Mouse (Mus musculus): ENCODE measurements at regions not wholly inside any gene's neighbourhood (a gene's known extent, or its start where the extent isn't known, plus 50 kb on each side); places are given as distances from the start of the nearest gene placed in this dataset.

- no peak for DNase-seq (ENCODE audit: low spot score)
These were observed 283.6 kb upstream of the Noct start for GRCm38 (mm10) chr3:50940656-50941055.

GRCm38 (mm10) chr3:50953456-50953855 is 270.8 kb upstream of the Noct start:
- no peak for DNase-seq (ENCODE audit: low spot score)

GRCm38 (mm10) chr3:50970386-50970785 is 253.9 kb upstream of the Noct start:
- no peak for DNase-seq (ENCODE audit: low spot score)

DNA sequence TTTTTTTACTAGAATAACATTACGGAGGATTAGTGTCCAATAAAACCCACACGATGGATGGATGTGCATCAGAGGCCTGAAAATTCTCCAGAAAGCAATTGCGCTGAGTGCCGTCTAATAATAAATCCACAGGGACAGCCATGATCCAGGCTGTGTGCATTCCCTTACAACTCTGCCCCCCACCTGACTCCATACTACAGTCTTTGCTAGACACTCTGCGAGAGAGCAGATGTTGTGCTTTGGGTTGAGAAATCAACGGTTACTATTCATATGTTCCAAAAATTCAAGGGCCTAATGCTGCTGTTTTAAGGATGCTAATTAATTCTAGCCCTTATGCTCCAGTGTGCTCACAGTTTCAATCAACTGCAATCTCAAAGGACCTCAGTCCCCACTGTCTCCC is 251.2 kb upstream of the Noct start:
- DNase-seq (ENCODE audit: low spot score), result no peak

DNA sequence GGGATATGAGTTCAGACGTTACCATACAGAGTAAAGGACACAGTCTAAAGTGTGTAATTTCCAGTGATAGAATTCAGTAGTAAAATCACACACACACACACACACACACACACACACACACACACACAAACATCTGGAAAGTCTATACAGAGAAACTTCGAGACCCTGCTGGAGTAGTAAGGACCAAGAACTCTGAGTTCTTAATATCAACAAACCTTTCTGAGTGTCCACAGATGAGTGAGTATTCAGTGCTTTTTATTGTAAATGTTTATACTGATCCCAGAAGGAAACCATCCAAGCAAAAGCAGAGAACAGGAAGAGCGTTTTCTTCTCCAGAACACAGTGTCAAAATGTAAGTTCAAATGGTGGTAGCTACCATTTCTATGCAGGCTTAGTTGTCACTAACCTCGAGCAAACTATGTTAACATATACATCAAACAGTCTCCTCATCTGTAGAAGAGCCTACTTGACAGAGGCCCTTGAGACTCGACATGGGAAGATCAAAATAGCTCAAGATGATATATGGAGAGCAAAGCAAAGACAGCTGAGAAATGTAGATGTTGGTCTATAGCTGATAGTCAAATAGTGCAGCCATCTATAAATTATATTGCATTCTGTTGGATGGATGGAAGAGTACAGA is 248.0 kb upstream of the Noct start:
- no peak for DNase-seq (ENCODE audit: low spot score)

DNA sequence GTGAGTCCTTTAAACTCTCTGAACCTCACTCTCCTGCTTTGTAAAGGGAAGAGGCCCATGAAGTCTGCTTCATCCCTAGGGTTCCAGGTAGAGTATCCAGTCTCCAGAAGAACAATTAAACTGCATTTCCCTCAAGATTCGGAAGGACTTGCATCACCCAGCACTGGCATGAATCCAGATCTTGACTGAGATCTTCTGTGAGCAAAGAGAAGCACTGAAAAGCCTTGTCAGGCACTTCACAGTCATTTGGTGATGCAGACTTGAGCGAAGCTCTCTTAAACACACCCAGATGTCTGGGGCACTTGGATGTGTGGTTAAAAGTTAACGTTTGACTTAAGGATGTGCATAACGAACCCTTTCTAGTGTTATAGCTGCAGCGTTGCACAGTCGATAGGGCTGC is 247.4 kb upstream of the Noct start:
- DNase-seq (ENCODE audit: low spot score), result no peak

- no peak for DNase-seq (ENCODE audit: low spot score)
These were observed 245.6 kb upstream of the Noct start for GRCm38 (mm10) chr3:50978636-50979035.

GRCm38 (mm10) chr3:50979592-50979991 is 244.7 kb upstream of the Noct start:
- no peak for DNase-seq (ENCODE audit: low spot score)

DNA sequence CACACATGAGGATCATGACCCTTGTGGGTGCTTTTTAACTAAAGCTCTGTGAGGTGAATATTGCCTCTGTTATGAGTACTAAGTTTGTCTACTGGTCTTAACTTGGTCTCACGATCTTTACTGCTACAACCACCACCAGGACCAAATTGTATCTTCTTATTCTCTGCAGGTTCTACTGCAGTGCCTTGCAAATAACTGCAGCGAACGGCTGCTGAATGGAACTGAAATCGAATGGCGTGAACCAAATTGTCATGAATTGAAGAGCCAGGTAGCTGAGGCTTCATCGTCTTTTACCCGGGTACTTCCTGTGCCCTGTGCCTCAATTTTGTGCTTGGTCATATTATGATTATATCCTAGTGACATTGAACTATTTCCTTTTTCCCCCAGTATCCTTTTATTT is 242.5 kb upstream of the Noct start:
- DNase-seq (ENCODE audit: low spot score), result no peak

- DNase-seq (ENCODE audit: low spot score), result peak; percentile 24
These were observed 241.6 kb upstream of the Noct start for GRCm38 (mm10) chr3:50982649-50983048.

GRCm38 (mm10) chr3:50983126-50983525 is 241.1 kb upstream of the Noct start:
- DNase-seq (ENCODE audit: low spot score), result peak; percentile 60

DNA sequence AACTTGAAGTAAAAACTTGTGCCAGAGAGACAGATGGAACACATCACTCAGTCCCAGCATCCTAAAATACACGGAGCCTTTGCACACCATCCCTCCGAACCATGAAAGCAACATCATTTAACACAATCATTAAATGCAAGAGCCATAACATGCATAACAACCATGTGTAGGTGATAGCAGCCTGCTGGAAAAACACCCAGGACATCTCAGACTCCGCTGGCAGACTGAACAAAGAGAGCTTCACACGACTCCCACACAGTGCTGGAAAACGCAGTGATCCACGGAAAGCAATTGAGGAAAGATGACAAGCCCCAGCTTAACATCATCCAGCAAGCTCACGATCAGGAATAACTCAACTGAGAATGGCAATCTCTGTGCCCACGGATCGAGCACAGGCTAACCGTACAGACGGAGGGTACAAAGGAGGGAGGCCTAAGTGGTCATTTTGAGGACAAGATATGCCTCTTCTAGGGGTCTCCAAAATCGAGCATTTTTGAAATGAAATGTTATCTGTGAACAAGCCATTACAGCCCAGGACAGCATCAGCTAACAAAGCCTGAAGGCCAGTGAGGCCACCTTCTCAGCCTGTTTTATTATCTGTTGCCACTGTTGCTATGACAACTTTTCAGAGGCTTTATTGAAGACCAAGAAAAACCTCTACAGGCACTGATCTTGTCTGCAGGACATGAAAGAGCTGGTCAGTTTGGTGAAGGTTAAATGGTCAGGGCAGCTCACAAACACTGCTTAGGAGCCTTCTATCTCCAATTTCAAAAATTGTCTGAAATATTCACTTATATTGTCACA is 240.1 kb upstream of the Noct start:
- DNase-seq (ENCODE audit: low spot score), result peak; percentile 67

DNA sequence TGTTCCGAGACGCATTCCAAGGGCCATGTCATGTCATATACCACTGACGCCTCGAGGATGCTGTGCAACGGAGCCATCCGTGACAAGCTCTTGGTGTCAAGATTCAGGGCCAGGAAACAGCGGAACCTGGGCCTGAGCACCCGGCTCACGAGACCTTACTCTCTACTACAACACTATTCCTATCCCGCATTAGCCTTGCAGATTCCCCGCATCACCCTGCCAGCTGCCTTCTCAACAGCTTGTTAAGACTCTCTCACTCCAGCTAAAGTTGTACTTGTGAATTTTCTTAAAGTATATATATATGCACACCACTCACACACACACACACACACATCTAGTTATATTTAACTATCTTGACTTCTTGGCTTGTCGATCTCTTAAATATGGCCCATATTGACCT is 236.4 kb upstream of the Noct start:
- no peak for DNase-seq (ENCODE audit: low spot score)

GRCm38 (mm10) chr3:50990810-50991209 is 233.4 kb upstream of the Noct start:
- DNase-seq (ENCODE audit: low spot score), result no peak

DNA sequence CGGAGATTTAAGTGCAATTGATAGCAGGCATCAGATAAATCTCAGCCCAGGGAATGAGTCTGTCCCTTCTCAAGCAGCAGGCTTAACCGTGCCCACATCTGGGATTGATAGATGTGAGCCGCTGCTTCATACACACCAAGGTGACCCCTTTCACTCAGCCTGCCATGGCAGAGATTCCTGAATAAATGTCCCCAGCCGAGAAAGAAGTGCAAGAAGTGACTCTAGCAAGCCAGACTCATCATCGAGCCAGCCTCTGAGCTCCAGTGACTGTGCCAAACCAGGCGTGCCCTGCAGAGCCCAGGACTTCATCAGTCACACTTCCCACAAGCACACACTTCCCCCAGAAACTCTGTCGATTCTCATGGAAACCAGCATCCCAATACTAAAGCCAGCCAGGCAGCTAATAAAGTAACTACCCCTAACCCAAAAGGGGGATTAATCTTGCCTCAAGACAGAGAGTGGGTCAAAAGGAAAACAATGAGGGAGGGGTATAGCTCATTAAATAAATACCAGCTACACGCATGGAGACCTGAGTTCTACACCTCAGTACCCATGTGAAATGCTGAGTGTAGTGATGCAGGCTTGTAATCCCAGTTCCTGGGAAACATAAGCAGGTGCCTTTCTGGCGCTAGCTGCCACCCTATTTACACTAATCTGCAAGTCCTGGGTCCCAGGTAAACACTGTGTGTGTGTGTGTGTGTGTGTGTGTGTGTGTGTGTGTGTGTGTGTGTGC is 231.5 kb upstream of the Noct start:
- peak; percentile 64 for DNase-seq (ENCODE audit: low spot score)

DNA sequence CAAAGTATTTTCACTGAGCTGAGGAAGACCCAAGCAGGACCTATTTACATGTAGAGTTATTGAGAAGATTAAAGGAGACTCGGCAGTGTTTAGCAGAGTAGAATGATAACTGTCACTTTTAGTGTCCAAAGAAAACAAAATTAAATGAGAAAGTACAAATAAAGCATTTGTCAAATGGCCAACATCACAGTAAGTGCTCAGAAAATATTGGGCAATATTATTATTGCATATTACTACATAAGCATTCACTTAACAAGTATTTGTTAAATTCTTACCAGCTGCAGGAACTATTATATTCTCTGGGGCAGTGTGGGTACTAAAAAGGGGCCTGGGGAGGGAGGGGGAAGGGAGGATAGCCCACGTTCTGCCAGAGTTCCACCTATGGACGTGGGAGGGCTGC is 224.5 kb upstream of the Noct start:
- DNase-seq (ENCODE audit: low spot score), result no peak

GRCm38 (mm10) chr3:51000938-51001337 is 223.3 kb upstream of the Noct start:
- DNase-seq (ENCODE audit: low spot score), result no peak

GRCm38 (mm10) chr3:51002662-51003061 is 221.6 kb upstream of the Noct start:
- peak; percentile 35 for DNase-seq (ENCODE audit: low spot score)

- DNase-seq (ENCODE audit: low spot score), result no peak
These were observed 220.6 kb upstream of the Noct start for GRCm38 (mm10) chr3:51003506-51004170.

DNA sequence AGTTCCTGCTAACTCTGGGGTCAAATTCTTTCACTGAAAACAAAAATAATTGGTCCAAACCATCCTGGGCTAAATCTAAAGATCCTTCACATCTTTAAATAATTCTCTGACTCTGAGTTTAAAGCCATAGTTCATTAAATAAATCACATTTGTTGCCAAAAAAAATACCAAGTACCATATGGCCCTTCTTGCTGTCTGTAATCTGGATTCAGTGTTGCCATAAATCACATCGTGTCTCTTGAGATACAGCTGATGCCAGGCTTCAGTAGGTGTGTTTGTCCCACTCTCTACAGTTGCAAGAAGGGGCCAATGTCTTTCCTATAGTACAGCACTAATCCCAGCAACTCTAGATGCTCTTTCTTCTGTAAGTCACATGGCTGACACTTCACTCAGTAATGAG is 220.0 kb upstream of the Noct start:
- DNase-seq (ENCODE audit: low spot score), result no peak

DNA sequence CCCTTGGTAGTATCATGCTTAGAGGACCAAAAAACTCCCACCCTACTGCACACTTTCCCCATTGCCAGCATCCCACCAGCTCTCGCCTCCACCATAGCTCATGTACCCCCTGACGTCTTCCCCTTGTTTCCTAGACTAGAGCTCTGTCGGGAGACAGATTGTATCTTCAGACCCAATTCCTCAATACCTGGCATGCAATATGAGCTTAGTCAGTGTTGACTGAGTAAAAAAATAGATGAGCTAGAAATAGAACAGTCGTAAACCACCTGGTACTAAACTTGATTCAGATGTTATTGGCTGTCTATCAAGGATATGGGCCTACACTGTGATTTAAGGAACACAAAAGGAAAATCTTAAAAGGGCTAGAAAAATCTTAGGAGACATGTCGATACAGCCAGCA is 215.1 kb upstream of the Noct start:
- no peak for DNase-seq (ENCODE audit: low spot score)

GRCm38 (mm10) chr3:51019650-51020346 is 204.4 kb upstream of the Noct start:
- no peak for DNase-seq (ENCODE audit: low spot score)

Data from embryo, embryonic 10.5 days (tissue).